Mouse (Mus musculus) CH12.LX (cell line): ENCODE results near the gene Fli1.

ENCODE experiments used
- CHD1 ChIP-seq: IDR thresholded peaks from 2 replicates; pipeline ENCODE4 v1.6.1; 2012; ENCODE audit warnings: low read depth, low read length, improper control_type of control experiment, inconsistent platforms
- CTCF ChIP-seq, 2 experiments: IDR thresholded peaks in 1 of 2; conservative IDR thresholded peaks in 1 of 2; 2 replicates each; pipeline ENCODE4 v1.5.1; 2011 to 2012; ENCODE audit warnings: low read depth in 2 of 2, low read length in 2 of 2, improper control_type of control experiment in 1 of 2, inconsistent platforms in 1 of 2, mild to moderate bottlenecking in 1 of 2, moderate library complexity in 1 of 2
- ELF1 ChIP-seq: IDR thresholded peaks from 2 replicates; pipeline ENCODE4 v1.6.1; 2014; ENCODE audit warnings: low read depth, mild to moderate bottlenecking, inconsistent platforms, low read length, improper control_type of control experiment
- EP300 ChIP-seq: IDR thresholded peaks from 2 replicates; pipeline ENCODE4 v1.6.1; 2011; ENCODE audit warnings: low read length, improper control_type of control experiment
- GABPA ChIP-seq: IDR thresholded peaks from 2 replicates; pipeline ENCODE4 v1.6.1; 2012; ENCODE audit warnings: low read depth, low read length, improper control_type of control experiment, inconsistent platforms; ENCODE audit not compliant: insufficient replicate concordance
- JUND ChIP-seq: conservative IDR thresholded peaks from 2 replicates; pipeline ENCODE4 v1.6.1; 2011; ENCODE audit warnings: low read depth, low read length, improper control_type of control experiment
- MEF2A ChIP-seq: IDR thresholded peaks from 2 replicates; pipeline ENCODE4 v1.6.1; 2014; ENCODE audit warnings: low read depth, mild to moderate bottlenecking, inconsistent platforms, low read length, improper control_type of control experiment, borderline replicate concordance
- POLR2A ChIP-seq: IDR thresholded peaks from 2 replicates; pipeline ENCODE4 v1.6.1; 2011; ENCODE audit warnings: low read depth, mild to moderate bottlenecking, improper control_type of control experiment, low read length
- POLR2AphosphoS2 ChIP-seq: IDR thresholded peaks from 2 replicates; pipeline ENCODE4 v1.6.1; 2011; ENCODE audit warnings: low read depth, low read length, improper control_type of control experiment
- RAD21 ChIP-seq: IDR thresholded peaks from 2 replicates; pipeline ENCODE4 v1.6.1; 2011; ENCODE audit warnings: low read depth, mild to moderate bottlenecking, low read length, improper control_type of control experiment, moderate library complexity
- SIN3A ChIP-seq: IDR thresholded peaks from 2 replicates; pipeline ENCODE4 v1.6.1; 2012; ENCODE audit warnings: low read length, improper control_type of control experiment, inconsistent platforms
- SMC3 ChIP-seq: IDR thresholded peaks from 2 replicates; pipeline ENCODE4 v1.6.1; 2011; ENCODE audit warnings: low read depth, low read length, improper control_type of control experiment
- TBP ChIP-seq: conservative IDR thresholded peaks from 2 replicates; pipeline ENCODE4 v1.6.1; 2011; ENCODE audit warnings: low read depth, low read length, improper control_type of control experiment
- USF1 ChIP-seq: IDR thresholded peaks from 2 replicates; pipeline ENCODE4 v1.6.1; 2014; ENCODE audit warnings: low read depth, mild to moderate bottlenecking, inconsistent platforms, low read length, improper control_type of control experiment

DNA sequence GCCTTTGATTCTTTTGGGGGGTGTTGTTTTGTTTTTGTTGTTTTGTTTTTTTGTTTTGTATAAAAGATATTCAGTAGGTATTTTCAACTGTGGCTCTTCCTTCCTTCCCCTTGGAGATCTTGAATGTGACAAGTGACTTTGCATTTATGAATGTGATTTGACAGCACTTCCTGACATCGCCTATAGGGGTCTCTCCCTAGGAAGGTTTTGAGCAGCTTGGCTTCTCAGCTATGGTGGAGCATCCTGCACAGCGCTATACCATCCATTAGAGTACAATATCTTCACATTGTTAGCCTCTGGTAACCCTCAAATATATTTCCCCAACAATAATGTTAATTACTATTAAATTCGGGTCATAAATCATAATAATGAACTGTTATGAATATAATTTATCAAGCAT is 96.9 kb downstream of the Fli1 start:
- TF ChIP-seq POLR2AphosphoS2 (no peak), CTCF (conservative IDR thresholded peaks at IDR 0.05 in 1 of 2, IDR thresholded peaks at IDR 0.05 in 1 of 2; ENCODE audit: low read depth in 2 of 2, low read length in 2 of 2) (peak; percentile 65 to 71), MEF2A (no peak), ELF1 (no peak), POLR2A (no peak), EP300 (no peak), USF1 (no peak), SIN3A (no peak), SMC3 (peak; percentile 62), JUND (no peak), CHD1 (no peak), RAD21 (peak; percentile 60), GABPA (no peak), TBP (0 out of 2 replicates have a peak, but pooled peaks have one; percentile 4)
